Mouse (Mus musculus): ENCODE measurements around the gene Apol11b. TPM values are rescaled to one million over a fixed set of nuclear protein-coding genes. Genes with fewer than 3 reads are reported as not detected.
A peak's percentile ranks its signal among the peaks of the same experiment; 100 is the strongest.
"Not testable (repeated sequence)": the region's sequence is repeated elsewhere in the genome, so short reads cannot be mapped to it uniquely, and the experiment has no call there.

The Apol11b gene
- 0.16 and 0.27 TPM in 2 replicates for polyA plus RNA-seq (2014; fragmentation: Nextera tagmentation; extraction: Ambion mirVana)

DNA sequence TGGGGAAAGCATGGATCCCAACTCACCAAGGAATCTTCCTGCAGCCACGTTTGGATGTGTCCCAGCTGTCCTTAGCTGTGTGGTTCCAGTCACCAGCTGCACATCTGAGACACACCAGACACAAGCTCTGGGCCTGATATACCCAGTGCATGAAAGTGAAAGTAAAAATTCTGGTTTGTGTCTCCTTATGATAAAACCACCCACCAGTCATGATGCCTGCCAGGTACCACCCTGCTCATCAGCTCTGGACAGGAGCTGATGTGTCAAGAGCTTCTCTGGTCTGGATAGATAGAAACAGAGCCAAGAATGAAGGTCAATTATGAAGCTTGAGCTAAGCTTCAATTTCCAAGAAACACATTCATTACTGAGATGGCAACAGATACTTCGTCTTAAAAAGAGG lies at the start of gene Apol11b:
TSS of gene Apol11b (minus strand) at position 111 of the 400 bp plus-strand sequence.
- ATAC-seq (ENCODE audit: insufficient number of reproducible peaks, insufficient read depth, low FRiP score, low read depth); H3K36me3 ChIP-seq (ENCODE audit: control insufficient read depth, insufficient read depth, low read length); H3K9me3 ChIP-seq (ENCODE audit: control insufficient read depth, low read length); H3K9ac ChIP-seq (ENCODE audit: low read length); H3K4me2 ChIP-seq (ENCODE audit: low read length); H3K4me3 ChIP-seq (ENCODE audit: control insufficient read depth in 1 of 2, insufficient read depth in 1 of 2, low read depth in 1 of 2, low read length in 2 of 2); H3K27me3 ChIP-seq (ENCODE audit: control insufficient read depth, insufficient read depth, low read length); H3K4me1 ChIP-seq (ENCODE audit: control insufficient read depth in 2 of 2, insufficient read depth in 2 of 2, low read length in 2 of 2); H3K27ac ChIP-seq (replicated peaks in 1 of 2; ENCODE audit: control insufficient read depth in 1 of 2, insufficient read depth in 1 of 2, low read depth in 2 of 2, low read length in 2 of 2): not testable (repeated sequence)
- WGBS, result 63% methylated on average over 2 of the region's 2 CpGs

DNA sequence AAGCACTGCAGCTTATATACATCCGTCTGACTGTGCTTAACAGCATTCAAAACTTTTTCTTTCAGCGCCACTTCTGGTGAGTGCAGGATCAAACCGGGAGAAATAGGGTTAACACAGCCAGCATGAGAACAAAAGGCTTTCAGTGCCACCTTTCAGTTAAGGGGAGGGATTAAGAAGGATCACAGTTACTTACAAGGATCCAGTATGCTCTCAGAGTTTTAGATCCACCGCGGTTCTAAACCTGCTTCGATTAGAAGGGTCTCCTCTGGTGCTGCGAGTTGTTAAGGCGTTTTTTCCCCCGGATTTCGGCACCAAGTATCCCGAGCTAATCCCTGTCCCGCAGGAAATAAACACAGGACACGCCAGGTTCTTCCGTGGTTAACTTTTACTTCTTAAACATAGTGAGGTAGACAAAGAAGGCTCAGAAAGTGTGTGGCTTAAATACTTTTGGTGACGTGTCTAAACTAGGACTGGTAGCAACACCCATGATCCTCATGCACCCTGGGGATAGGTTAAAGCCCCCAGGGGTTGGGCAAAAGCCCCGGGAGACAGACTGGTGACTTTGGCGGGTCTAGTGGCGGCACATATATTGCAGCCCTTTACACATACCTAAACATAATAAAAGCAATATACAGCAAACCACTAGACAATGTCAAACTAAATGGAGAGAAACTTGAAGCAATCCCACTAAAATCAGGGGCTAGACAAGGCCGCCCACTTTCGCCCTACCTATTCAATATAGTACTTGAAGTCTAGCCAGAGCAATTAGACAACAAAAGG lies 48.6 kb upstream of the Apol11b start:
- not testable (repeated sequence) for H3K36me3 ChIP-seq (ENCODE audit: control insufficient read depth, insufficient read depth, low read length); ATAC-seq (ENCODE audit: insufficient number of reproducible peaks, insufficient read depth, low FRiP score, low read depth); H3K27me3 ChIP-seq (ENCODE audit: control insufficient read depth, insufficient read depth, low read length); H3K27ac ChIP-seq (replicated peaks in 1 of 2; ENCODE audit: control insufficient read depth in 1 of 2, insufficient read depth in 1 of 2, low read depth in 2 of 2, low read length in 2 of 2); H3K9me3 ChIP-seq (ENCODE audit: control insufficient read depth, low read length); H3K4me1 ChIP-seq (ENCODE audit: control insufficient read depth in 2 of 2, insufficient read depth in 2 of 2, low read length in 2 of 2)
- Histone ChIP-seq H3K4me3 (ENCODE audit: control insufficient read depth in 1 of 2, insufficient read depth in 1 of 2, low read depth in 1 of 2, low read length in 2 of 2) (peak overlapping the region; percentile 26 to 28), H3K4me2 (ENCODE audit: low read length) (peak overlapping the region; percentile 63), H3K9ac (ENCODE audit: low read length) (peak overlapping the region; percentile 58)
- 10% methylated on average over 19 of the region's 20 CpGs for WGBS

DNA sequence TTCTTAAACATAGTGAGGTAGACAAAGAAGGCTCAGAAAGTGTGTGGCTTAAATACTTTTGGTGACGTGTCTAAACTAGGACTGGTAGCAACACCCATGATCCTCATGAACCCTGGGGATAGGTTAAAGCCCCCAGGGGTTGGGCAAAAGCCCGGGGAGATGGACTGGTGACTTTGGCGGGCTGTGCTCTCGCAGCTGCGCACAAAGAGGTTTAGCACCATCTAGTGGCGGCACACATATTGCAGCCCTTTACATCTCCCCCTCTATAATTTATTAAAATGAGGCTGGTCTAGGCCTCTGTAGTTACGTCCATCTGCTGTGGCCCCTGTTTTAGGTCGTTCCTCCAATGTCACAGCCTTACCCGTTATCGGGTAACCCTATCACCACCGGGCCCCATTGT lies 40.9 kb upstream of the Apol11b start:
- H3K4me3 ChIP-seq (ENCODE audit: control insufficient read depth in 1 of 2, insufficient read depth in 1 of 2, low read depth in 1 of 2, low read length in 2 of 2); H3K9me3 ChIP-seq (ENCODE audit: control insufficient read depth, low read length); ATAC-seq (ENCODE audit: insufficient number of reproducible peaks, insufficient read depth, low FRiP score, low read depth); H3K27me3 ChIP-seq (ENCODE audit: control insufficient read depth, insufficient read depth, low read length); H3K9ac ChIP-seq (ENCODE audit: low read length); H3K27ac ChIP-seq (replicated peaks in 1 of 2; ENCODE audit: control insufficient read depth in 1 of 2, insufficient read depth in 1 of 2, low read depth in 2 of 2, low read length in 2 of 2); H3K36me3 ChIP-seq (ENCODE audit: control insufficient read depth, insufficient read depth, low read length); H3K4me2 ChIP-seq (ENCODE audit: low read length); H3K4me1 ChIP-seq (ENCODE audit: control insufficient read depth in 2 of 2, insufficient read depth in 2 of 2, low read length in 2 of 2): not testable (repeated sequence)
- 14% methylated on average over 7 of the region's 11 CpGs for WGBS

DNA sequence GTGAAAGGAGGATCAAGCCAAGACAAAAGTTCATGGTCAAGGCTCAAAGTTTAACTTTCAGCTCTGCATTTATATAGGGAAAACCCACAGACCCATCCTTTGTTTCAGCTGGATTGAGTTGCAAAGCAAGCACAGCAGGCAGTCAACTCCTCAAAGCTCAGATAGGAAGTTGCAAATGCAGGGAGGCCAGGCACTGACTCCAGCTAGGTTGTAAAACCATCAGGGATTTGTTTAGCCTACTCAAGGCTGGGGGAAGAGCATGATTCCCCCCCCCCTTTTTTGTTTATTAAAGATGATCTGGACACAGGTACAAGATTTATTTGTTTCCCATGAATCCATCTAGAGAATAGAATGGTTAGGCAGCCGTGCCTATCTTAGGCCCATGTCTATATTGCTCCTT lies 31.0 kb upstream of the Apol11b start:
- not testable (repeated sequence) for H3K4me3 ChIP-seq (ENCODE audit: control insufficient read depth in 1 of 2, insufficient read depth in 1 of 2, low read depth in 1 of 2, low read length in 2 of 2); H3K9ac ChIP-seq (ENCODE audit: low read length); ATAC-seq (ENCODE audit: insufficient number of reproducible peaks, insufficient read depth, low FRiP score, low read depth); H3K27ac ChIP-seq (replicated peaks in 1 of 2; ENCODE audit: control insufficient read depth in 1 of 2, insufficient read depth in 1 of 2, low read depth in 2 of 2, low read length in 2 of 2); H3K36me3 ChIP-seq (ENCODE audit: control insufficient read depth, insufficient read depth, low read length); H3K4me1 ChIP-seq (ENCODE audit: control insufficient read depth in 2 of 2, insufficient read depth in 2 of 2, low read length in 2 of 2); H3K27me3 ChIP-seq (ENCODE audit: control insufficient read depth, insufficient read depth, low read length); H3K9me3 ChIP-seq (ENCODE audit: control insufficient read depth, low read length); H3K4me2 ChIP-seq (ENCODE audit: low read length)
- WGBS, result 53% methylated on average over 1 of the region's 1 CpGs

DNA sequence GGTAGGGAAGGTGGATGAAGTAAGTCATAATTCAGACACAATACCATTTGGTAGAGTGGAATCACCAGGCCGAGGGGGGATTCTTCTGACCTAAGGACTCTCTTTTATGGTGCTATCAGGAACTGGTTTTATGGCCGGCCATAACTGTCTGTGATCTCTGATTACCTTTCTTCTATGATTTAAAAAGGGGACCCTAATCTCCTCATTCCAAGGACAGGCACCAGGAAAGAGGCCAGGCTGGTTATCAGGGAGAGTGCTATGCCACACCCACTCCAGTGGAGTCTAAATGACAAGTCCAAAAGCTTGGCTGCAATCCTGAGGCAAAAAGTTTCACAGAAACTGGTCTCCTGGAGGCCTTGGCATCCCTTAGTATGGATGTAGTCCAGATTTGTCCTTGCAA lies 18.8 kb upstream of the Apol11b start:
- H3K4me1 ChIP-seq (ENCODE audit: control insufficient read depth in 2 of 2, insufficient read depth in 2 of 2, low read length in 2 of 2); H3K4me3 ChIP-seq (ENCODE audit: control insufficient read depth in 1 of 2, insufficient read depth in 1 of 2, low read depth in 1 of 2, low read length in 2 of 2); H3K4me2 ChIP-seq (ENCODE audit: low read length); H3K27me3 ChIP-seq (ENCODE audit: control insufficient read depth, insufficient read depth, low read length); H3K27ac ChIP-seq (replicated peaks in 1 of 2; ENCODE audit: control insufficient read depth in 1 of 2, insufficient read depth in 1 of 2, low read depth in 2 of 2, low read length in 2 of 2); H3K9ac ChIP-seq (ENCODE audit: low read length); H3K36me3 ChIP-seq (ENCODE audit: control insufficient read depth, insufficient read depth, low read length); H3K9me3 ChIP-seq (ENCODE audit: control insufficient read depth, low read length); ATAC-seq (ENCODE audit: insufficient number of reproducible peaks, insufficient read depth, low FRiP score, low read depth): not testable (repeated sequence)
- 77% methylated on average over 2 of the region's 2 CpGs for WGBS

DNA sequence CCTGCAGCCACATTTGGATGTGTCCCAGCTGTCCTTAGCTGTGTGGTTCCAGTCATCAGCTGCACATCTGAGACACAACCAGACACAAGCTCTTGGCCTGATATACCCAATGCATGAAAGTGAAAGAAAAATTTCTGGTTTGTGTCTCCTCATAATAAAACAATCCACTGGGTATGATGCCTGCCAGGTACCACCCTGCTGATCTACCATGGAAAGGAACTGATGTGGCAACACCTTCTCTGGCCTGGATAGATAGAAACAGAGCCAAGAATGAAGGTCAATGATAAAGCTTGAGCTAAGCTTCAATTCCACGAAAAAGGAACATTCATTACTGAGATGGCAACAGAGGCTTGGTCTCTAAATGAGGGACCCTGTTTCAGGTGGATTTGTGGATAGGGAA lies 16.7 kb upstream of the Apol11b start:
- H3K9ac ChIP-seq (ENCODE audit: low read length); H3K9me3 ChIP-seq (ENCODE audit: control insufficient read depth, low read length); H3K4me1 ChIP-seq (ENCODE audit: control insufficient read depth in 2 of 2, insufficient read depth in 2 of 2, low read length in 2 of 2); H3K27me3 ChIP-seq (ENCODE audit: control insufficient read depth, insufficient read depth, low read length); H3K4me2 ChIP-seq (ENCODE audit: low read length); ATAC-seq (ENCODE audit: insufficient number of reproducible peaks, insufficient read depth, low FRiP score, low read depth); H3K27ac ChIP-seq (replicated peaks in 1 of 2; ENCODE audit: control insufficient read depth in 1 of 2, insufficient read depth in 1 of 2, low read depth in 2 of 2, low read length in 2 of 2); H3K4me3 ChIP-seq (ENCODE audit: control insufficient read depth in 1 of 2, insufficient read depth in 1 of 2, low read depth in 1 of 2, low read length in 2 of 2); H3K36me3 ChIP-seq (ENCODE audit: control insufficient read depth, insufficient read depth, low read length): not testable (repeated sequence)
- WGBS, result 74% methylated on average over 1 of the region's 1 CpGs

DNA sequence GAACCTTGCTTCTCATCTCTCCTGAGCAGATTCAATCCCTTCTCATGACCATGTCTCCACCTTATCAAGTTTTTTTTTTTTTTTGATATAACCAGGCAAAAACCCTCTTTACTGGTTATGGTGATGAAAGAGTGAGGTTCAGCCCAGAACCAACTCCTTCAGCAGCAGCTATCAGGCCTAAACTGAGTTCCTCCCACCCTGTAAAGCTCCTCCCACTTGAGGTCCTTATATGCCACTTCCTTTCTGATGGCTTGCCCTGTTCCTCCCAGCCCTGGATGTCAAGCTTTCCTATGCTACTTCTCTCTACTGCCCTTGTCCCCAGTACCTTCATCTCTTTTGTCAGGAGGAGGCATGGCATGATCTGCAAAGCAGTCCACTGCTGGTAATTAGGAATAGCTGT lies 8.1 kb upstream of the Apol11b start:
- H3K36me3 ChIP-seq (ENCODE audit: control insufficient read depth, insufficient read depth, low read length); H3K9ac ChIP-seq (ENCODE audit: low read length); H3K27me3 ChIP-seq (ENCODE audit: control insufficient read depth, insufficient read depth, low read length); H3K4me3 ChIP-seq (ENCODE audit: control insufficient read depth in 1 of 2, insufficient read depth in 1 of 2, low read depth in 1 of 2, low read length in 2 of 2); ATAC-seq (ENCODE audit: insufficient number of reproducible peaks, insufficient read depth, low FRiP score, low read depth); H3K9me3 ChIP-seq (ENCODE audit: control insufficient read depth, low read length); H3K4me2 ChIP-seq (ENCODE audit: low read length); H3K27ac ChIP-seq (replicated peaks in 1 of 2; ENCODE audit: control insufficient read depth in 1 of 2, insufficient read depth in 1 of 2, low read depth in 2 of 2, low read length in 2 of 2); H3K4me1 ChIP-seq (ENCODE audit: control insufficient read depth in 2 of 2, insufficient read depth in 2 of 2, low read length in 2 of 2): not testable (repeated sequence)

DNA sequence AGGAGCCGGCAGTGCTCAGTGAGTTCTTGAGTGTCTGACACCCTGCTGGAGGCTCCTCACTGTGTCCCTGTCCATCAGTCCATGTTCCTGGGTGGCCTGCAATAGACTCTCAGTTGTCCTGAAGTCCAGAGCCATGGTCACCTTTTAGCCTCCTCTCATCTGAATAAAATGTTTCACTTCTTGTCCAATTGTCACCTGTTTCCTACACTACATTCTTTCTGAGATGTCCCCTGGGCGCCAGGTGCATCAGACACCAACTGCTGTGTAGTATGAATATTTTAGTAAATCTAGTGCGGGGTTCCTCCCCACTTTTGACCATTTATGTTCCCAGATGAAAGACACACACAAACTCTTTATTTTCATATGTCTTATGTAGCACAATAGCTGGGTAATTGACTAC lies 13.3 kb downstream of the Apol11b start:
- not testable (repeated sequence) for H3K36me3 ChIP-seq (ENCODE audit: control insufficient read depth, insufficient read depth, low read length); H3K27me3 ChIP-seq (ENCODE audit: control insufficient read depth, insufficient read depth, low read length); H3K4me3 ChIP-seq (ENCODE audit: control insufficient read depth in 1 of 2, insufficient read depth in 1 of 2, low read depth in 1 of 2, low read length in 2 of 2); H3K9me3 ChIP-seq (ENCODE audit: control insufficient read depth, low read length); H3K4me1 ChIP-seq (ENCODE audit: control insufficient read depth in 2 of 2, insufficient read depth in 2 of 2, low read length in 2 of 2); H3K4me2 ChIP-seq (ENCODE audit: low read length); ATAC-seq (ENCODE audit: insufficient number of reproducible peaks, insufficient read depth, low FRiP score, low read depth); H3K9ac ChIP-seq (ENCODE audit: low read length); H3K27ac ChIP-seq (replicated peaks in 1 of 2; ENCODE audit: control insufficient read depth in 1 of 2, insufficient read depth in 1 of 2, low read depth in 2 of 2, low read length in 2 of 2)
- 70% methylated on average over 3 of the region's 3 CpGs for WGBS
